Mouse (Mus musculus): ENCODE measurements around the gene Ercc6.

Ercc6 gene

GRCm38 (mm10) chr14:32513336-32514032 is at the start of gene Ercc6:
Ercc6 (plus strand) TSS chr14:32513521.
- DNase-seq (ENCODE audit: low spot score in 2 of 2): peak; percentile 88 to 97

DNA sequence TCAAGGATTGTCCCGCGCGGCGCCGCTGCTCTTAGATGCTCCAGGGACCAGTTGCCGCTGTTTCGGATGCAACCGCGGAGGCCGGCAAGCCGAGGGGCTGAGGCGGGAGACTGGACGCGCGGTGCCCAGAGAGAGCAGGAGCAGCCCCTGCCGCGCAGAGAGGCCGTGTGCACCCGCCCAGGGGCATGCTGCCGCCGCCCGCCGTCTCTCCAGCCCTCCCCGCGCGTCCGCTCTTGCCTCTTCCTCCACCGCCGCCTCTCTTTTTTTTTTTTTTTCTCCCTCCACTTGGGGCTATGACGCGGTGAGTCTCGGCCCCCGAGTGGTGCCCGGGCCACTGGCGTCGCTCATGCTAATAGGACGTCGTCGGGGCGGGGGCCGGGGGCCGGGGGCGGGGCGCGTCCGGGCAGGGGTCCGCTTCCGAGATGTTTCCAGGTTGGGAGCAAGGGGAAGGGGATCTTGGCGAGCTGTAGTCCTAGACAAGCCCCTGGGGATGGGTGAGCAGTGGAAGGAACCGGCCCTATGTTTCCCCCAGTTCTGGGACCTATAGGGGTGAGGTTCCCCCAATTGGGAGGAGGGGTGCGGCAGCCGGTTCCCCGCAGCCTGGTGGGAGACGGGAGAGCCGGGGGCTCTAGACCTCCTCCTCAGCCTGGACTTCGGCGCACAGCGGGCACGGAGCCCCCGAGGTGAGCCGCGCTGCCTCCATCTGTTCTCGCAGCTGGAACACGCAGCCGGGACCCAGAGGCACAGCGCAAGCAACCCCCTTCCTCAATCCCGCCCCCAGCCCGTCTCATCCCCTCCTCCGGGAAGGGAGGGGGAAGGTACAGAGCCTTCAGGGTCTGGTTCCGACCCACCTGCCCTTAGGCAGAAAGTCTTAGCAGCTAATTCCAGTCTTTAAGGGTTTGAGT is 48.5 kb upstream of the Ercc6 start, which contains the start of gene Slc18a3:
Gene Slc18a3 (minus strand): TSS at position 250 of the 905 bp plus-strand sequence.
- no peak for DNase-seq (ENCODE audit: low spot score in 2 of 2)

GRCm38 (mm10) chr14:32465506-32465870 is 47.8 kb upstream of the Ercc6 start:
- DNase-seq (ENCODE audit: low spot score in 2 of 2): no peak

DNA sequence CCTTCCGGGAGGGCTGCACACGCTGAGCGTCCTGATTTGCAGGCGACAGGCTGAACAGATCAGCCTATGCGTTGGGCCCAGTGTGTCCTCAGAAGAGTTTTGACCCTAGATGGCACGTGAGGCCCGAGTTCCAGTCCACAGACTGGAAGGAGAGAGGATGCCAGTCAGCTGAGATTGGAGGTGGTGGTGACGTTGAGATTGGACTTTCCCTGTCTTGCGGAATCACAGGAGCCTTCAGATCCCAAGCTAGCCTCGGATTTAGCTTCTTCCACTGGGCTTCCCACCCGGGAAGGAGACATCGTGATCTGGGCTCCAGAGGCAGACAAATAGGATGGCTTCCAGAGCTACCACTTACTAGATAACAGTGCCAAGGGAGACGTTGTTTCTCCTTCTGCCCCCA is 47.4 kb upstream of the Ercc6 start, which contains the start of gene Chat:
Gene Chat (minus strand): TSS at position 101 of the 400 bp plus-strand sequence.
- no peak for DNase-seq (ENCODE audit: low spot score in 2 of 2)

DNA sequence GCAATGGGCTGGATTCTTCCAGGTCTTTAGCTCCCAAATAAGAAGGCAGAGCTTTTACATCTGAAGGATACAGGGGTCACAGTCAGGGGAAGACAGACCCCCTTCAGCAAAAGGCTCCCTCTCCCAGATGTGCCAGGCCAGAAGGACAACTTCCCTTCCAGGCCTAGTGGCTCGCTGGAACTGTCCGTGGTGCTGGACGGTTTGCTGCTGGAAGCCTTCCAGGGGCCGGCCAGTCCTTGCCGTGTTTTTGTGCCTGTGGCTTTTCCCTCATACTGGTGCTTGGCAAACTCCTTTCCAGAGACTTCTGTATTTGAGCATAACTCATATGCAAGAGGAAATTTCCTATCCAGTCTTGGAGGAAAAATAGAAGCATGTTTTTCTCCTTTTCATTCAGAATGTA is 45.7 kb upstream of the Ercc6 start:
- DNase-seq (ENCODE audit: low spot score in 2 of 2): peak; percentile 9 to 33

- DNase-seq (ENCODE audit: low spot score in 2 of 2): peak in 1 of 2 experiments; percentile 13
Measured at GRCm38 (mm10) chr14:32472996-32473395, 40.3 kb upstream of the Ercc6 start.

GRCm38 (mm10) chr14:32476559-32476958 is 36.8 kb upstream of the Ercc6 start:
- no peak for DNase-seq (ENCODE audit: low spot score in 2 of 2)

- no peak for DNase-seq (ENCODE audit: low spot score in 2 of 2)
Measured at GRCm38 (mm10) chr14:32477581-32477980, 35.7 kb upstream of the Ercc6 start.

DNA sequence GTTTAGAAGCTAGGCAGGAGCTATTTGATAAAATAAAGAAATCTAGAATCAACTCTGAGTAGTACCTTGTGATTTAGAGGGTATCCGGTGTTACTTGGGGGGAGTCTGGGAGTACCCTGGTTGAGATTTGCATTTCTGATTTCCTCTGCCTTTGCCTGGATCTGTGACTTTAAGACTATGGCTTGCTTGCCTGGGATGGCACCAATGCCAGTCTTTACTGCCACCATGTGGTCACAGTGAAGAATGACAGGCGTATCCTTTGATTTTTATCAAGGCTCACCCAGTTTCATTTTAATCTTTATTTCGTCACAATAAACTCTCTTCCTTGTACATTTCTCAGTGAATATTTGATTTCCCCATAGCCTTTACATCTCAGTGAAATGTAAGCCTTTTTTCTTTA is 31.3 kb upstream of the Ercc6 start:
- no peak for DNase-seq (ENCODE audit: low spot score in 2 of 2)

DNA sequence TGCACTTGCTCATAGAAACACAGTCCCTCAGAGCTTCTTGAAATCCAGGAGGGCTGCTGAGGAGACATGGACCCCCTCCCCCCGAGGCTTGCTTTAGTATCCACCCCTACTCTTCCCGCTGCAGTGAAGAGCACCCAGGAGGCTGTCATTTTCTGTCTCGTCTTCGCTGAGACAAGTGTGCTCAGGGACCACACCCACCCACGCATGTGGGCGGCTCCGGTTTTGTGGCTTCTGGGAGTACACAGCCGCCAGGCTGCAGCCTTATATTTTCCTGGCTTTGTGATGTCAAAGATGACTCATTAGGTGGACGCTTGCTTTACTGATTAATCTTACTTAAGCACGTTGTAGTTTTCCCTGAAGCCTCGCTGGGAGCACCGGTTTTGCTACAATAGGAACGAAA is 20.8 kb upstream of the Ercc6 start:
- no peak for DNase-seq (ENCODE audit: low spot score in 2 of 2)

DNA sequence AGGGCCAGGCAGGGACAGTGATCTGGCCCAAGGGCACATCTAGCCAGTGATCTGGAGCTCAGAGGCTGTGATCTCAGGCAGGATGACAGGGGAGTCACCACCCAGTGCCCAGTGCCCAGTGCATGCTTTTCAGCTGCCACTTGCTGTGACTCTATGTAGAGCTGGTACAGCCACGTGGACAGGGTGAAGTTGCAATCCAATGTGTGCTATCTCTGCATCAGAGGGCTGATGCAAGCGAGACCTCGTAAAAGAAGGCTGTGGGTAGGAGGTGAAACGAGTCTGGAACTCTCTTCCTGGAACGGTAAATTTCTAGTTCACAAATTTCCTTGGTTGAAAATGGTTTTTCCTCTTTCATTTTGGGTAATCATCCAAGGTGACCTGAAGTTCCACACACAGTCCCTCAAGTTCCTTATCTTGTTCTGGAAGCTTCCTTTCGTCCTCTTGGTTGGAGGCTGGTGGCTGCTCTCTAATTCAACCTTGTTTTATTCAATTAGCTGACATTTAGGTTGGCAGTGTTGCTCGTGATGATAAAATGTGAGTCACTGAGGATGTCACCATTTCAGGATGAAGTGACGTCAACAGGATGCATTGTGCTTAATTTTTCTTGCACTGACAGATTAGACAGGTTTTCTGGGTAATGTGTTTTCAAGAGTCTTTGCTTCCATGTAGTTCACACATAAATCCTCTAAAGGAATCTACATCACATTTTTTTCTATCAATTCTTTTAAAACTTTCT is 17.0 kb upstream of the Ercc6 start:
- peak; percentile 18 for DNase-seq (ENCODE audit: low spot score in 2 of 2)

DNA sequence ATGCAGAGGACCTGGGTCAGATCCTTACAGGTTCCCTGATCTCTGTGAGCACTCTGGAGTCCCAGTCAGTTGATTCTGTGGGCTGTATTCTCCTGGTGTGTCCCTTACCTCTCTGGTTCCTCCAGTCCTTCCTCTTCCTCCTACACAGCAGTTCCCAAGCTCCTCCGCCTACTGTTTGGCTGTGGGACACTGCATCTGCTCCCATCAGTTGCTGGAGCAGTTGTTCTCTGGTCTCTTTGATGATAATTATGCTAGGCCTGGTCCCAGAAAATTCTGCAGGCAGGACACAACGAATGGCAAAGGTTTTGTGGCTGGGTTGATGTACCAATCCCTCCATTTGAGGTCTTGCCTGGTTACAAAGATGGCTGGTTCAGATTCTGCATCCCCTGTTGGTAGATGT is 12.0 kb upstream of the Ercc6 start:
- DNase-seq (ENCODE audit: low spot score in 2 of 2): no peak

DNA sequence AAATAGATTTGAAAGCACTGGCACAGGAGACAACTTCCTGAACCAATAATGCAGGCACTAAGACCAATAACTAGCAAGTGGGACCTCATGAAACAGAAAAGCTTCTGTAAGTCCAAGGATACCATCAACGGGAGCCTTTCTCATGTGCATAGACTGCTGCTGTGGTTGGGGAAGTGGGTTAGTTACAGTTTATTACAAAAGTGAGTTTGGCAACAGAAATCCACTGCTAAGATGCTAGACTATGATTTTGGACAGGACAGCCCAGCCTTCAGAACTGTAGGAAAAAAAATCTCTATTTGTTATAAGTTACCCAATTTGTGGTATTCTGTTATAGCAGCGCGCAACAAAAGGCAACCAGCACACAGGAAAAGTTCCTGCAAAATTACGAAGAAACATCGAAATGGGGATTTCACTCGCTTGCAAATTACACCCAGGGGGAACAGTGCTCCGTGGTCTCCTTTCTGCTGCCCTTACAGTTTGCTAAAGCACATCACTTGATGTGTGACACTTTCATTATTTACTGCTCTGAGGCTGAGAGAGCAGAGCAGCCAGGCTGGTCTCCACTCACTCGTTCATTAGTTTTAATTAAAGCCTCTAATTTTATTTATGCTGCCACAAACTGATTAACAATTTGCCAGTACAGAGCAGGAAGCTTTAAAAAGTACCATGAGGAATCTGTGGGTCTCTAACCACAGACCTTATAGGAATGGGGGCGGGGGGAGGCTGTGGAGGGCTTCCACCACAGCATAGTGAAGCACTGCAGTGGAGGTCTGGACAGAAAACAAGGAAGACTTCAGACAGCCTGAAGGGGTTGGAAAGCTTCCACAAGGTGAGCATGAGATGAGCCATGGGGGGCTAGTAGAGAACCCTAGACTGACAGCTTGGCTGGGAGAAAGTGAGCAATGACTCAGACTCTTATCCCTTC is 10.3 kb upstream of the Ercc6 start:
- no peak for DNase-seq (ENCODE audit: low spot score in 2 of 2)

DNA sequence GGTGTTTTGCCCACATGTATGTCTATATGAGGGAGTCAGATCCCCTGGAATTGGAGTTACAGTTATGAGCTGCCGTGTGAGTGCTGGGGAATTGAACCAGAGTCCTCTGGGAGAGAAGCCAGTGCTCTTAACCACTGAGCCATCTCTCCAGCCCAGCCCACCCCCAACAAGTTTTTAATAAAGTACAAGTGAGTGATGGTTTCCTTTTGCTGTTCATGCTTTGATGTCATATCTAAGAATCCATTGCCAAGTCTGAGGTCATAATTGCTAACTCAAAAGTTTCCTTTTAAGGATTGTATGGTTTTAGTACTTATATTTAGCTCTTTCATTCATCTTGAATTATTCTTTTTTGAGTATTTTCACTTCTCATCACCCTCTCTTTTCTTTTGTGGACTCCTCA is 9.4 kb upstream of the Ercc6 start:
- DNase-seq (ENCODE audit: low spot score in 2 of 2): no peak

- no peak for DNase-seq (ENCODE audit: low spot score in 2 of 2)
Measured at GRCm38 (mm10) chr14:32506329-32506728, 7.0 kb upstream of the Ercc6 start.

DNA sequence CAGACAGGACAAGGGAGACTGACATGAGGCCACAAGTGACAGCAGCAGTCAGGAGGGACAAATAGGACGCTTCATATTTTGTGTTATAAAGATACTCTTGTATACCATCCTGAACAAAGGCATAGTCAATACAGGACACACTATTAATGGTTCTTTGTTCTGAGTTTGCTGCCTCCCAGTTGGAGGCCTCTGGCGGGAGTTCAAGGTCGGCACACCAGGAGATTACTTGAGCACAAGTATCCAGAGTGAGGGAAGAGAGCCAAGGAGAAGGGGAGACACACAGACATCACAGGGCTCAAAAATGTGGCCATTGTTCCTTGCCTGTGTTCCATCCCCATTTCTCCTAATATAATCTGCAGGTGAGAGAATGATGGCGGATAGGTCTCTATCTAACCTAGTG is 6.1 kb upstream of the Ercc6 start:
- no peak for DNase-seq (ENCODE audit: low spot score in 2 of 2)

- no peak for DNase-seq (ENCODE audit: low spot score in 2 of 2)
Measured at GRCm38 (mm10) chr14:32508105-32508835, 5.1 kb upstream of the Ercc6 start.

- DNase-seq (ENCODE audit: low spot score in 2 of 2): no peak
Measured at GRCm38 (mm10) chr14:32509443-32509961, 3.8 kb upstream of the Ercc6 start.

DNA sequence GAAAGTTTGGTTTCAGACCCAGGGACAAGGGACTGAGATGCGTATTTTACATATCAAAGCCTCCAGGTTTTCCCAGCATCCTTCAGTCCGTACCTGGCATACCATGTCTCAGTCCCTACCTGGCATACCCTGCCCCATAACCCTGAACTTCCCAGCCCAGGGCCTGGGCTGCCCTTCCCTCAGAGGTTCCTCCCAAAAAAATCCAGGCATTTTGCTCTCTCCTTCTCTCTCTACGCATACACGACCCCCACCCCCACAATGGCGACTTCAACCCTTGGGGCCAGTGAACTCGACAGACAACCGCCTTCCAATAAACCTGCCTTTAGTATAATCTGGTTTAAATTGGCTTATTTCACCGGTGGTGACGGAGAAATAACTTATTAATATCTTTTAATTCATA is 409 bp upstream of the Ercc6 start:
- no peak for DNase-seq (ENCODE audit: low spot score in 2 of 2)

DNA sequence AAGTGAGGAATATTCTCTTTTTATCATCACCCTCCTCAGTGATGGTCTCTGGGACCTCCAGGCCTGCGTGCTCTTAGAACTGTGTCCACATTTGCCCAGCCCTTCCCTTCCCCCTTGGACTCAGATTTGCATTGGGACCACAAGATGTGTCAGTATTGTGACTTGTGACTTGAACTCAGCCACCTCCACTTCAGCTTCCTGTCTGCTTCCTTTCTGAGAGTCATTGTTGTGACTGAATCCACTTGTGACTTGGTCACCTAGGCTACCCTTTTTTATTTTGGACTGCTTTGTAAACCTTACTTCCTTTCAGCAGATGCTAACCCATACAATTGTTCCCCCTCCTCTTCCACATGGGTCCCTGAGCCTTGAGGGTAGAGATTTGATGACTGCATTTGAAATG is 2.8 kb downstream of the Ercc6 start:
- DNase-seq (ENCODE audit: low spot score in 2 of 2): no peak

Measured in urinary bladder, adult 18-20 months (tissue).